Mouse (Mus musculus): ENCODE results near the gene Lbh. TPM values are rescaled to one million over a fixed set of nuclear protein-coding genes. Genes with fewer than 3 reads are reported as not detected.

Gene Lbh
- polyA plus RNA-seq, 1 experiment from 2014 or later = 3.2 TPM

DNA sequence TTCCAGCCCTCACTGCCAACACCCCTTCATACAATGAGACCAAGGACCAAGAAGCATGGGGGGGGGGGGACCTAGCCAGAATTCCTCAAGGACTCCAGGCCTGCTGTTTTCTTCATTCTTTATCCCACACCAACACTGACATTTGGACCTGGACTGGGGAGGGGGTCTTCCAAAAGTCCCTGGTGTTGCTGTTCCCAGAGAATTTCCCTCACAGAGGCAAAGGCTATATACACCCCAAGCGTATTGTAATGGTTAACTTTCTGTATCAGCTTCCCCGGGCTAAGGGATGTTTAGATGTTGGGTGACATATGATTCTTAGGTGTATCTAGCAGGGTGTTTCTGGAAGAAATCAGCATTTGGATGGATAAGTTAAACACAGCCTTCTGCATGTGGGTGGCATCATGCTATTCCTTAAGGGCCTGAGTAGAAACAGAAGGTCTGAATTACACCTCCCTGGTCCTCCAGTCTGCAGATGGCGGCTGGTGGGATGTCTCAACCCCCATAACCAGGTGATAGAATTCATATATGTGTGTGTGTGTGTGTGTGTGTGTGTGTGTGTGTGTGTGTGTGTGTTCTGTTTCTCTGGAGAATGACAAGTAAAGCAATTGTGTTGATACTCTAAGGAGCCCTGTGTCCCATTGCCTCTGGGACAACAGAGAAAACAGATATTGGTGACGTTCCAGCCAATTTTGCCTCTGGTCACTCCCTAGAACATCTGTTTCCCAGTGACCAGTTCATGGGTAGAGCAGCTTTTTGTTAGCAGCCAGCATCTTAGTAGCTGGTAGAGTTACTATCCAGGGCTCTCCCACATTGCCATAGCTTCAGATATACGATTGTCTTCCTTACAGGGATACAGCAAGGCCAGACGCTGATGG, 35.9 kb downstream of the Lbh start:
- Histone ChIP-seq H3K9me3 (ENCODE audit: control insufficient read depth, low read length) (no peaks in the 10 kb centered on the region), H3K27ac (replicated peaks; ENCODE audit: low read depth, low read length) (0 out of 2 replicates have a peak overlapping the region, but pooled peaks have one; percentile 21), H3K4me3 (ENCODE audit: low read depth, low read length) (no peak overlapping the region), H3K9ac (ENCODE audit: low read depth, low read length) (no peak overlapping the region), H3K4me2 (ENCODE audit: low read depth, low read length) (no peak overlapping the region), H3K4me1 (ENCODE audit: control insufficient read depth, insufficient read depth, low read length) (no peaks in the 10 kb centered on the region; the same call in 1 of the 2 replicates), H3K36me3 (ENCODE audit: control insufficient read depth, insufficient read depth, low read length) (no peaks in the 10 kb centered on the region), H3K27me3 (replicated peaks; ENCODE audit: control insufficient read depth, insufficient read depth, low read length) (no peaks in the 10 kb centered on the region)
- DNase-seq (ENCODE audit: low spot score) (no peak), ATAC-seq (ENCODE audit: low read depth) (no peak)
- WGBS = 58% methylated on average over 6 of the region's 6 CpGs

GRCm38 (mm10) chr17:72955534-72955933, 37.4 kb downstream of the Lbh start:
- no peak overlapping the region for H3K9ac ChIP-seq (ENCODE audit: low read depth, low read length)
- H3K27ac ChIP-seq (replicated peaks; ENCODE audit: low read depth, low read length) = no peak overlapping the region
- WGBS = 25% methylated on average over 2 of the region's 2 CpGs
- H3K4me2 ChIP-seq (ENCODE audit: low read depth, low read length) = no peak overlapping the region
- ATAC-seq (ENCODE audit: low read depth) = peak; percentile 53
- no peak overlapping the region for H3K4me3 ChIP-seq (ENCODE audit: low read depth, low read length)
- H3K9me3 ChIP-seq (ENCODE audit: control insufficient read depth, low read length) = no peaks in the 10 kb centered on the region
- no peaks in the 10 kb centered on the region for H3K27me3 ChIP-seq (replicated peaks; ENCODE audit: control insufficient read depth, insufficient read depth, low read length)
- H3K36me3 ChIP-seq (ENCODE audit: control insufficient read depth, insufficient read depth, low read length) = no peaks in the 10 kb centered on the region
- DNase-seq (ENCODE audit: low spot score) = peak; percentile 65
- H3K4me1 ChIP-seq (ENCODE audit: control insufficient read depth, insufficient read depth, low read length) = peaks cover 3% of the 10 kb centered on the region; the same call in 1 of the 2 replicates

DNA sequence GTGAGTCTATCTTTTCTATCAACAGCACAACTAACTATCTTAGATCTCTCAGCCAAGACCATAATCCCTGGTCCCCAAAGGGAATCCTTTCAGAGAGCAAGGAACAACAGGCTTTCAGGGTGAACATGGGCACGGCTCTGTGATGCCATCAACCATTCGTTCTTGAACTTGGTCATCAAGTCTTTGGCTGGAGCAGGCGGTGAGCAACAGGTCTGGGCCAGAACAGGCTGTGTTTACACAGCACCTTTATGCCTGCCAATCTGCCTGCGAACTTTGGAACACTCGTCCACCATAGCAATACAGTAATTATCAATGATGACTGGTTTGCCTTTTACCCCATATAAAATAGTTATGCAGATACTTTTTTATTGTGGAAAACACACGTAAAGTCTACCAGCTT, 38.9 kb downstream of the Lbh start:
- WGBS = 84% methylated on average over 6 of the region's 6 CpGs
- Histone ChIP-seq H3K27ac (replicated peaks; ENCODE audit: low read depth, low read length) (no peak overlapping the region), H3K36me3 (ENCODE audit: control insufficient read depth, insufficient read depth, low read length) (no peaks in the 10 kb centered on the region), H3K4me2 (ENCODE audit: low read depth, low read length) (no peak overlapping the region), H3K27me3 (replicated peaks; ENCODE audit: control insufficient read depth, insufficient read depth, low read length) (no peaks in the 10 kb centered on the region), H3K9ac (ENCODE audit: low read depth, low read length) (no peak overlapping the region), H3K9me3 (ENCODE audit: control insufficient read depth, low read length) (no peaks in the 10 kb centered on the region), H3K4me3 (ENCODE audit: low read depth, low read length) (no peak overlapping the region), H3K4me1 (ENCODE audit: control insufficient read depth, insufficient read depth, low read length) (peaks cover 3% of the 10 kb centered on the region; the same call in 1 of the 2 replicates)
- no peak for ATAC-seq (ENCODE audit: low read depth)
- DNase-seq (ENCODE audit: low spot score) = no peak

GRCm38 (mm10) chr17:72958886-72959285, 40.8 kb downstream of the Lbh start:
- 0 out of 2 replicates have a peak, but pooled peaks cover 3% of the 10 kb centered on the region for H3K4me1 ChIP-seq (ENCODE audit: control insufficient read depth, insufficient read depth, low read length)
- no peak overlapping the region for H3K4me3 ChIP-seq (ENCODE audit: low read depth, low read length)
- WGBS = 83% methylated on average over 5 of the region's 5 CpGs
- H3K36me3 ChIP-seq (ENCODE audit: control insufficient read depth, insufficient read depth, low read length) = no peaks in the 10 kb centered on the region
- no peaks in the 10 kb centered on the region for H3K9me3 ChIP-seq (ENCODE audit: control insufficient read depth, low read length)
- DNase-seq (ENCODE audit: low spot score) (no peak), ATAC-seq (ENCODE audit: low read depth) (no peak)
- no peak overlapping the region for H3K9ac ChIP-seq (ENCODE audit: low read depth, low read length)
- no peaks in the 10 kb centered on the region for H3K27me3 ChIP-seq (replicated peaks; ENCODE audit: control insufficient read depth, insufficient read depth, low read length)
- H3K4me2 ChIP-seq (ENCODE audit: low read depth, low read length) = no peak overlapping the region
- H3K27ac ChIP-seq (replicated peaks; ENCODE audit: low read depth, low read length) = no peak overlapping the region

GRCm38 (mm10) chr17:72959497-72960039, 41.5 kb downstream of the Lbh start:
- H3K27me3 ChIP-seq (replicated peaks; ENCODE audit: control insufficient read depth, insufficient read depth, low read length) = no peaks in the 10 kb centered on the region
- no peak overlapping the region for H3K4me2 ChIP-seq (ENCODE audit: low read depth, low read length)
- no peak overlapping the region for H3K27ac ChIP-seq (replicated peaks; ENCODE audit: low read depth, low read length)
- 53% methylated on average over 5 of the region's 5 CpGs for WGBS
- no peak overlapping the region for H3K9ac ChIP-seq (ENCODE audit: low read depth, low read length)
- H3K4me3 ChIP-seq (ENCODE audit: low read depth, low read length) = no peak overlapping the region
- 0 out of 2 replicates have a peak, but pooled peaks cover 3% of the 10 kb centered on the region for H3K4me1 ChIP-seq (ENCODE audit: control insufficient read depth, insufficient read depth, low read length)
- no peaks in the 10 kb centered on the region for H3K36me3 ChIP-seq (ENCODE audit: control insufficient read depth, insufficient read depth, low read length)
- ATAC-seq (ENCODE audit: low read depth) (no peak), DNase-seq (ENCODE audit: low spot score) (no peak)
- H3K9me3 ChIP-seq (ENCODE audit: control insufficient read depth, low read length) = no peaks in the 10 kb centered on the region

DNA sequence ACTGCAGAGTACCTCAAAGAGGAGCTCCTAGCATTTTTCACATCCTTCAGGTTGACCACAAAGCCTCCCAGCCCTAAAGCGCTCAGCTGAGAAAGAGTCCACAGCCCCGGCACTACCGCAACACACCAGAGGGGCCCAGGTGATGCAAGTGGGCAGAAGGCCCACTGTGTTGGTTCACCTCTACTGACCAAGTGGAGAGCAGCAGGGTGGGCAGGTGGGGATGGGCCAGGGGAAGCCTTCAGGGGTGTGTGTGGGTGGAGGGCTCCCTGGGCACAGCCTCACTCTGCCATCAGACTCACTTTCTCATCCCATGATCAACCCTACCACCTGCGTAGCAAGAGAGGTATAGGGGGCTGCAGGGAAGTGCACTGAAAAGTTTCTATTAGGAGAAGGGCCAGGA, 42.1 kb downstream of the Lbh start:
- DNase-seq (ENCODE audit: low spot score) (no peak), ATAC-seq (ENCODE audit: low read depth) (no peak)
- Histone ChIP-seq H3K9me3 (ENCODE audit: control insufficient read depth, low read length) (no peaks in the 10 kb centered on the region), H3K4me2 (ENCODE audit: low read depth, low read length) (no peak overlapping the region), H3K36me3 (ENCODE audit: control insufficient read depth, insufficient read depth, low read length) (no peaks in the 10 kb centered on the region), H3K9ac (ENCODE audit: low read depth, low read length) (no peak overlapping the region), H3K4me3 (ENCODE audit: low read depth, low read length) (no peak overlapping the region), H3K27ac (replicated peaks; ENCODE audit: low read depth, low read length) (no peak overlapping the region), H3K27me3 (replicated peaks; ENCODE audit: control insufficient read depth, insufficient read depth, low read length) (no peaks in the 10 kb centered on the region), H3K4me1 (ENCODE audit: control insufficient read depth, insufficient read depth, low read length) (0 out of 2 replicates have a peak, but pooled peaks cover 3% of the 10 kb centered on the region)
- WGBS = 87% methylated on average over 4 of the region's 4 CpGs

GRCm38 (mm10) chr17:72960873-72961272, 42.8 kb downstream of the Lbh start:
- H3K36me3 ChIP-seq (ENCODE audit: control insufficient read depth, insufficient read depth, low read length) = no peaks in the 10 kb centered on the region
- no peak for DNase-seq (ENCODE audit: low spot score)
- no peak overlapping the region for H3K4me2 ChIP-seq (ENCODE audit: low read depth, low read length)
- H3K9ac ChIP-seq (ENCODE audit: low read depth, low read length) = no peak overlapping the region
- H3K4me1 ChIP-seq (ENCODE audit: control insufficient read depth, insufficient read depth, low read length) = peaks cover 5% of the 10 kb centered on the region
- H3K27ac ChIP-seq (replicated peaks; ENCODE audit: low read depth, low read length) = no peak overlapping the region
- ATAC-seq (ENCODE audit: low read depth) = no peak
- no peaks in the 10 kb centered on the region for H3K27me3 ChIP-seq (replicated peaks; ENCODE audit: control insufficient read depth, insufficient read depth, low read length)
- H3K4me3 ChIP-seq (ENCODE audit: low read depth, low read length) = no peak overlapping the region
- no peaks in the 10 kb centered on the region for H3K9me3 ChIP-seq (ENCODE audit: control insufficient read depth, low read length)
- WGBS = 75% methylated on average over 2 of the region's 2 CpGs

- ATAC-seq (ENCODE audit: low read depth) (no peak), DNase-seq (ENCODE audit: low spot score) (no peak)
- no peaks in the 10 kb centered on the region for H3K9me3 ChIP-seq (ENCODE audit: control insufficient read depth, low read length)
- no peaks in the 10 kb centered on the region for H3K27me3 ChIP-seq (replicated peaks; ENCODE audit: control insufficient read depth, insufficient read depth, low read length)
- no peaks in the 10 kb centered on the region for H3K36me3 ChIP-seq (ENCODE audit: control insufficient read depth, insufficient read depth, low read length)
- H3K9ac ChIP-seq (ENCODE audit: low read depth, low read length) = no peak overlapping the region
- H3K4me1 ChIP-seq (ENCODE audit: control insufficient read depth, insufficient read depth, low read length) = peaks cover 16% of the 10 kb centered on the region
- no peak overlapping the region for H3K4me2 ChIP-seq (ENCODE audit: low read depth, low read length)
- H3K27ac ChIP-seq (replicated peaks; ENCODE audit: low read depth, low read length) = no peak overlapping the region
- WGBS = 87% methylated on average over 8 of the region's 8 CpGs
- H3K4me3 ChIP-seq (ENCODE audit: low read depth, low read length) = no peak overlapping the region
These were observed 44.0 kb downstream of the Lbh start for GRCm38 (mm10) chr17:72961953-72962630.
